Mouse (Mus musculus) T-helper 1 cell (primary cell): ENCODE measurements at regions not wholly inside any gene's neighbourhood (a gene's known extent, or its start where the extent isn't known, plus 50 kb on each side); places are given as distances from the start of the nearest gene placed in this dataset.

Experiments used
- in situ Hi-C: fragments of 300-600 bp; cut with MboI, MseI; formaldehyde crosslinking; loops from one replicate; pipeline ENCODE4 v1.15.1; 2025; ENCODE audit warnings: high pct_unique_total_duplicates

DNA sequence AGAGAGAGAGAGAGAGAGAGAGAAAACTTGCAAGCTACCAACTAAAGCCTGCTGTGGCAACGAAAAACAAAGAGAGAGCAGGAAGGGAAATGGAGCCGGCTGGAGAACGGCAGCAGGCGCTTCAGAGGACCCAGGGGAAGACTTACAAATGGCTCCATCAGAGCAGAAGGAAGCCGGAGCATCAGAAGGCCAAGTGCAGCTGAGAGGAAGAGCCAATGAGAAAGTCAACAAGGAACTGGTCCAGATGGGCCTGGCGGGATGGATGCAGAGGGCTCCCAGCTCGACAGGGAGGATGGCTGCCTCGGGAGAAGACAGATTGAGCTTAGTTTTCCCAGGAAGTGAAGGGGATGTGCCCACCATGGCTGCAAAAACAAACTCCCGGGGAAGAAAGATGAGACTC lies 127.2 kb upstream of the Mgmt start:
- in situ Hi-C loops = no loop called here

DNA sequence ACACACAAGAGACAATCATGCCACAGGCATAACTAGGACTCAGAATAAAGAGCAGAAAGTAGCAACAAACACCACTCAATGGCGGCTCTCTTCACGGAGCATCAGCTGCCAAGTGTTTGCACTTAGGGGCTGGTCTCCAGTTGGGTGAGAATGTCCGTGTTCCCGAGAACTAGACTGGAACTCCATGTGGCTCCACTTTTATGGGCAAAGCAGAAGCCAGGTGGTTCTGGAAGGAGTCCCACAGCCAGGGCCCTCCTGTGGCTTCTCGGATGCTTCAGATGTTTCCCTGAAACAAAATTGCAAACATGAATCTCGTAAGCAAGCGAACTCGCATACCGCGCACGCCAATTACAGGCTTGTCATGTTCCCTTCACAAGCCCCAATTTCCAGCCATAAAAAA lies 113.7 kb upstream of the Mgmt start:
- in situ Hi-C loops = no loop called here

DNA sequence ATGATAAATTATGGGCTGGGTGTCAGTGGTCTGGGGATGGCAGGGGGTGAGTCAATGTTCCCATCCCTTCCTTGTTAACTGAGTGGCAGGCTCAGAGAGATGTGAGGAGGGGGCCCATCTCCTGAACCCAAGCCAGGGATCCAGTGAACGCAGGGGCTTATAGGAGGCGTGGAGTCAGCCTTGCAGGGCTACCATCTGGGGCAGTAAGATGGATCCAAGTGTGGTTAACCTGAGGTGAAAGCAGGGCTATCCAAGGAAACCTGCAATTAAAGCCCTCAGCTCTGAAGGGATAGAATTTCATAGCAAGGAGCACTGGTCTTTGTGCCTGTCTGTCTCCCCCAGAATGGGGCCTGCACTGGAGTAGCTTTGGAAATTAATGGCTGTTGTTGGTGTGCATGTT lies 103.3 kb upstream of the Mgmt start:
- in situ Hi-C loops = no loop called here

DNA sequence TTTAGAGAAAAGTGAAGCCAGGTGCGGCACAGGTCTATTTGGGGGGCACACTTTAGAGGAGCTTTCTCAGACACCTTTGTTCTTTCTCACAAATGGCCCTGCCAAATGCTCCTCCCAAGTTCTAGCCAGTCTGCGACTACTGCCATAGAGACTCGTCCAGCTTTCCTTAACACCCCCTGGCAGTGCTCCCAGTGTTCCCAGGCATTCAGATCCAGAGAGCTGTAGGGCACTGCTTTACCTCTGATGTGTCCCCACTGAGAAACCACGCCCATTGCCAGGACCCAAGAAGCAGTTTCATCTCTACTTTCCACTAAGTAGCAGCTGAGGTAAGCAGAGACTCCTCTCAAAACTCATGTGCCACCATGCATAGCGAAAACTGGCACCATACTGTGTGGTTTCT lies 102.3 kb upstream of the Mgmt start:
- in situ Hi-C loops = no loop called here

DNA sequence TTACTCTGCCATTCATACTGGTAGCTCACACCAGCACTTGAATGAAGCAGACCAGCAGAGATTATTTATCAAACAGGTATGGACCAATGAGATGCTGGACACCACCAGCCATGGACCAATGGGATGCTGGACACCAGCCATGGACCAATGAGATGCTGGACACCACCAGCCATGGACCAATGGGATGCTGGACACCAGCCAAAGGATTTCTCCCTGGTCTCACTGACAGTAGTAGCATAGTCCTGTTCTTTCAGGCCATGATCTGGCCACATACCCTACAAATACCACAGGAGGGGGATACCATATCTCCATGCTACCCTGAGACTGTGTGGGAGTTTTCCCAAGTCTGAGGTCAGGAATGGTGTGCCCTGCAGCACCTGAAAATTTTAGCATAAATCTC lies 98.0 kb upstream of the Mgmt start:
- in situ Hi-C loops = no loop called here

DNA sequence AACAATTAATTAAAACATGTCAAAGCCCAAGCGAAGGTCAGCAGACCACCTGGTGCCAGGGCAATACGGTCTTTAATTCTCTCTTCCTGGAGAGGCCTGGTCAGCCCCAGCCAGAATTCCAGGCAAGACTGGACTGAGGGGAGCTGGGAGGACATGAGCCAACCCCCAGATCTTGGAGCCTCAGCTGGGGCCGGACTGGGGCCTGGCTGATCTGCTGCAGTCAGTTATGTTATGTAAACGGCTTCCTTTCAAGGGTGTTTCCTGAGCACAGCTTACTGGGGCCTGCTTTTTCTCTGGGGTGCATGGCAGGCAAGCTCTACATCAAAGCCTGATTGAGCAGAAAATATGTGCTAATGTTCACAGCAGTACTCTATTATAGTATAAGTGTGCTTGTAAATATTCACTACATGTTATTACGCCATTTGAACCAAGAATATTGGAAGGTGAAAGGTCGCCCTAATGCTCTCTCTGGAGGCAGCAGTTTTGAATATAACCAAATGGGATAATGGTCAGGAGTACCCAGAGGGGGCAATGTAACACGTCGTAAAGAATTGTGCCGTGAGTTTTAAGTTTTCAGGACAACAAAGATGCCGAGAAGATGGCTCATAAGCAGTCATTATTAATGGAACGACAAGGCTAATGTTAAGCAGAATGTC lies 96.5 kb upstream of the Mgmt start:
- in situ Hi-C loops = no loop called here

DNA sequence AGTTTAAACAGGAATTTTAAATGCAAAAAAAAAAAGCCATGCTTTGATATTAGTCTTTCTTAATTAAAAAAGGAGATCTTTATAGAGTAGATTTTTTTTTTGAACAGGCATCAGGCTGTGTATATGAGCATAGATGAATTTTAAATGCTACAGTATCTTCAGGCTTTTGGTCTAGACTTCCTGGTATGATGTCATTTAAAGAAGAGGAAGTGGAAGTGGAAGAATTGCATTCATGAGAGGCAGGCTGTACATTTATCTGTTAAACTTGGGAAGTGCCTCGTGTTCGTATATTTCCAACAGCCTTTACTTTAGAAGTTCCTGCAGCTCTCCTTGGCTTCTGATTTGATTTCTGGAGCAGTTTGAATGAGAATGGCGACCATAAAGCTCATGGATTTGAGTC lies 95.8 kb upstream of the Mgmt start:
- in situ Hi-C loops = no loop called here

DNA sequence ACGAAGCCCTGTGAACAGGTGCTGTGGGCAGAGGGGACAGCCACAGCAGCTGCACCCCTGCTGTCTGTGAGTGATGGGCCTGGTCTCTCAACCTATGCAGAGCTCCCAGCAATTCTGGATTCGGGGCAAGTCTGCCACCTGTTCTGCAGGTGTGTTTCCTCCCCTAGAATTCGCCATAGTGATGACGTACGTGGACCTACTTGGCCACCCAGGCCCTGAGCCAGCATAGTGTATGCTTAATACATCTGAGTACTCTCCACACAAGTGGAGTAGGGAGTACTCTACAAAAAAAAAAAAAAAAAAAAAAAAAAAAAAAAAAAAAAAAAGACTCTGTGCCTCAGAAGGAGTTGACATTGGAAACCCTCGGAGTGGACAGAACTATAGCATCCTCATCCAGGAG lies 87.3 kb upstream of the Mgmt start:
- in situ Hi-C loops = no loop called here

DNA sequence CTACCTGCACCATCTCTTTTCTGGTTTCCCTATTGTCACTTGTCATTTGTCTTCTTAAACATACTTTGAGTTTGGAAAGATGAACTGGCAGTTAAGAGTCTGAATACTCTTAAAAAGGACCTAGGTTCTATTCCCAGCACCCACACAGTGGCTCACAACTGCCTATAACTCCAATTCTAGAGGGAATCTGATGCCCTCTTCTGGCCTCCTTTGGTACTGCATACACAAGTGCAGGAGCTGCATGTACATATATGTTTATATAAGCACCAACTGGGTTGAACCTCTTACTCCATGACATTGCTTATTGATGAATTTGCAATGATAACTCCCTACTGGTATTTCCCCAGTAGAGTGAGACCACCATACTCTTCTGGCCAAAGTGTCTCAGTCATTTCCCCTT lies 86.4 kb upstream of the Mgmt start:
- in situ Hi-C loops = no loop called here

DNA sequence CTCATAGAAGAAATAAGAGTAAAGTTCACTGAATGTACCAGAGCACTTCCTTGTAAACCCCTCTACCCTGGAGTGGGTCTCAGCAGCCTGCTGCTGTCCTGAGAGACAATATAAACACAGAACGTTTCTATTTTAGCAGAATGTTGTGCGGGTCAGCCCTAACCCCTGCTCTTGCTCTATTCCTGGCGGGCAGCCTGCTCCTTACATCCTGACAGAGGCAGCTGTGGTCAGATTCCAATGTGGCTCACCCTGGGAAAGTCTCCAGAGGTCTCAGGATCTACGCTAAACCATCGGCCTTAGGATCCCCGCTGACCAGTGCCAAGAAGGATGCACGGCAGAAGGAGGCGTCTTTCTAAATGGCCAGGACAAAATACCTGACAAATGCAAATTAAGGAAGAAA lies 84.8 kb upstream of the Mgmt start:
- in situ Hi-C loops = no loop called here

DNA sequence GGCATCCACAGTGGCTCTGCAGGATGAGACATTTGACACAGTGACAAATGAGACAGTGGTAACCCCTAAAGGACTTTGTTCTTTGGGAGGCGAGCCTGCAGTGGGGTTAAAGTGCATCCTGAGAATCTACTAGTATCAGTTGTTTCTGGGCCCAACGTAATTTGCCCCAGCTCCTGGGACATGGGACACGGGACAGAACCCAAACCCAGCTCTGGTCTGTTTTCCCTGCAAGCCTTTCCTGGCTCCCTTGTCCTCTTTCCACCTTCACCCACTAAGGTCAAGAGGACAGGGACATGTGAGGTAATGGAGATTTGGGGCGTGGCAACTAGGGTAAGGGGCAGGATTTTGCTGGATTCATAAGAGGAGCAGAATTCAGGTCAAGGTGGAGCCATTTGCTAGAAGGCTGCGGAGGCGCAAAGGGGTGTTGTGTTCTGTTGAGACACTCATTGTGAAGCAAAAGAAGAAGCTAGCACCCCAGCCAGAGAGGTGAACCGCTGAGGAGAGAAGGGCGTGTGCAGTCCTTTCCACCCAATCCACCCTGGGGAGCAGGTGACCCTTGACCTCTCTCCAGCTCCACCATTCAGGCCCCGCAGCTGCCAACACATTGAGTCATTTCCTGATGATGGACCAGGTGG lies 80.6 kb upstream of the Mgmt start:
- in situ Hi-C loops = no loop called here

DNA sequence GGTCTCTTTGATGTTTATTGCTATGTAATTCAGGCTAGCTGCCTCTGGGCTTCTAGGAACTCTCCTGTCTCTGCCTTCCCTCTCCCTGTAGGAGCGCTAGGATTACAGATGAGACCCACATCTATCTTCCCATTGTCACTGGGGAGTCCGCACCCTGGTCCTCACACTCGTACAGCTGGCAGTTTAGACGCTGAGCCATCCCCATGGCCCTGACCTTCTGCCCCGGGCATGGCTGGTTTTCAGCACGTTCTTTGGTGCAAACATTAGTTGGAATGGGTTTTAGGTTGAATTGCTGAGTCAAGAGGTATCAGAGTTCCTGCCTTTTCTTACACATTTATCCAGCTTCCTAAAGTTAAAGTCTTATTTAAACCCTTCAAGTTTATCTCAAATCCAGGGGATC lies 79.7 kb upstream of the Mgmt start:
- in situ Hi-C loops = no loop called here

DNA sequence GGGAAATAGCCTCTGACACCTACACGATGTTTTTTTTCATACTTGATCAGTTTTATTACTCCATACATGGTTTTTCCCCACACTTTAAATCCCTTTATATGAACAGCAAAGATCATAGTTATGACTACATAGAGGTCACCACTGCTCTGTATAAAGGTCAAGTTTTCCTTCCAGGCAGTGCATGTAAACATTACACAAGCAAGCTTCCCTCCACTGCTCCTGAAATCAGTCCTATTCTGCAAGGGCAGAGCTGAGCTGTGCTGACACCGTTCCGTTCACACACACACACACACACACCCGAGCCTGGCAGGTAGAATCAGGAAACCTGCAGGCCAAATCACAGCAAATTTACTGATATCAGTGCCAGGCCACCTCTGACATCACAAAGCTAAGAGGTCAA lies 74.1 kb upstream of the Mgmt start:
- in situ Hi-C loops = no loop called here

DNA sequence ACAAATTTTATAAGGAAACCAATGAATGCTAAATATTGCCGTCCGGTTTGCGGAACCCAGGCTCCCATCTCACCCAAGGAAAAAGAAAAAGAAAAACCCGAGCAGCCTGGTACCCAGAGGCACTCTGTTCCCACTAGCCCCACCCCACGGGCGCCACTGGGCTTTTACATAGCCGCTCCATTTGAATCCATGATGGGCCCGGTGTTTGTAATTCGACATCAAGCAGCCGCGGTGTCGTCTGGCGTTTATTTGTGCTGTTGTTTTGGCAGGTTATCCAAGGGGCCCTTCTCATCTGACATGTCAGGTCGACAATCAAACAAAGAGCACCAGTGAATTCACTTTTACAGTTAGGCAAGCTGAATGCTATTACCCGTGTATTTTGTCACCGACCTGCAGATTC lies 68.8 kb upstream of the Mgmt start:
- in situ Hi-C loops = no loop called here

DNA sequence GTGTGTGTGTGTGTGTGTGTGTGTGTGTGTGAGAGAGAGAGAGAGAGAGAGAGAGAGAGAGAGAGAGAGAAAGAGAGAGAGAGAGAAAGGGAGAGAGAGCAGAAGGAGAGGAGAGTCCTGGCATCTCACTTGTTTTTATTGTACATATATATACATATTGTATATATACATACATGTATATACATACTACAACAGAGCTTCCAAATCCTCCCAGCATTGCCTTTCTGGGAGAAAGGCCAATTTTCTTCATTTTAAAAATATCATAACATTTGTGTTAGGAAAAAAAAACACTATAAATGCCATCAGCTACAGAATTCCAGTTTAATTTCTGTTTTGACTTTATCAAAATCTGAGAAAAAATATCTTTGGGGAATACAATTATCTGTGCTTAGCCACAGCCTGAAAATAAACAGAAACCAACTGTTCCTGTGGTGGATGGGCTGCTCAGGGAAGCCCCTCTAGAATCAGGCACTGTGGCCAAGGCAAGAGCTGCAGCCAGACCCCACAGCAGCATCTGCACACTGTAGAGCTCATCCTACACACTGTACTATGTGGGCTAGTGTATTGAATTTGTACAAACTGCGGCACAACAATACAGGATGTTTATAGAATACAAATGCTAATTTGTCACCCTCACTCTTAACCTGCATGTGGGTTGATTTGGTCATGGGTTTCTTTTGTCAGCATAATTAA lies 64.6 kb upstream of the Mgmt start:
- in situ Hi-C loops = no loop called here

DNA sequence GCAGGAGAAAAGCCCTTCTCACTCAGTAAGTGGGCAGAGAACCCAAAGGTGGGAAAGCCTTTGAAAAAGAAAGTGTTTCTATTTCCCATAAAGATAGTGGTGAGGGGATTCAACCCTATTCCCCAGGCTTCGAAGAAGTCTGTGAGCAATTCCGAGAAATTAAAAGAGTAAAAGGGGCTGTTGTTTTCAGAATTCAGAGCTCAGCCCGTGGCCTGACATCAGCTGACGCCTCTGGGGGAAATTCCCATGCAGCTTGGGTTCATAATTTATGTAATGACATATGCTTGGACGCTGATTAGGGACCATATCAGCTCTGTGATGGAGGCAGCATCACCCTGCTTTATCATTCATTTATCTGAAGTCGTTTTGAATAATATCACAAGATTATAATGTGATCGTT lies 62.0 kb upstream of the Mgmt start:
- in situ Hi-C loops = no loop called here

DNA sequence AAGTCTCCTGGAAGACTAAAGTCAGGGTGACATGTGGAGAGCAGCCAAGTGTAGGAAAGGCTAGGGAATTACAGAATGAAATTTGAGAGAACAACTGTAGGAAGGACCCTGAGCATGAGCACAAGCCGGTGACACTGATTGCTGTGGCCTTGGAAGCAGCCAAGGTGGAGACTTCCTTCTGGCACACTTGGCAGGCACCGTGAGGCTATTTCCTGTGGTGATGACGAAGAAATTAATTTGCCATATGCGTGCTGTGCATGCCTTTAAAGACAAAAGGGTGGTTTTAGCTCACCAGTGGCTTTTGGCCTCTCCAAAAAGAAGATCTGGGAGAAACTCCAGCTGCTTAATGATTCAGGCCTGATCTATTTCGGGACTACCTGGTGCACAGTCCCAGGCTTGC lies 55.4 kb upstream of the Mgmt start:
- in situ Hi-C loops = no loop called here

DNA sequence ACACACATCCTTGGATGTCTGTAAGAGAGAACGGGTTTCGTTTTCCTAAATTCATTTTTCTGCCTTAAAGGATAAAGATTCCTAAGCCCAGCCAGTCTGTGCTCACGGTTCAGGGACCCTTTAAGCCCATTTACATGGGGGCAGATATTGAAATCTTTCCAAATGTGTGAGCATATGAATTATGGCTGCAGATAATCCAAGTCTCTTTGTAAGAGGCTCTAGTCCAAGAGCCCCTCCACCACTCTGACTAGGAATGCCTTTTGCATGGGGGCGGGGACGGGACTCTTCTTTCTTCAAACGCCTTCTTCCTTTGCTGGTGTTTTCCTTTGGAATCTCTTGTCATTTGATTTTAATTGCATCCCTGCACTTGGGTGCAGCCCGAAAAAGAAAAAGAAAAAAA lies 54.2 kb upstream of the Mgmt start:
- in situ Hi-C loops = no loop called here

DNA sequence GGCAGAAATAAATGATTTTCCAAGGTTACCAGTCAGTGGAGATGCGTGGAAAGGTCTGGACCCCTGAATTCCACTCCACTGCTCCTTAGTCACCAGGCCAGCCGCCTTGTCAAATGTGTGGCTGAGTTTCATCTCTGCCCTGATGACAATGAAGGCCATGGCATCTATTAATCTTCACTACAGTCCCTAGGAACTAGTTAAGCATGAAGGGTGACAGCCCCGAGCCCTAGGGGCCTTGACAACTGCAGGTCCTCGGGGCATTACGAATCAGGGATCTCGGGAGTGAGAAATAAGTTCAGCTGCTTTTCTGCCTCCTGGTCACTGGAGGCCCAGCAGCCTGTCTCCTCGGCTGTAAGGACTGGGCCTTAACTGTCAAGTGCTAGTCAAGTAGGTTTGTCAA lies 51.7 kb upstream of the Mgmt start:
- in situ Hi-C loops = no loop called here

DNA sequence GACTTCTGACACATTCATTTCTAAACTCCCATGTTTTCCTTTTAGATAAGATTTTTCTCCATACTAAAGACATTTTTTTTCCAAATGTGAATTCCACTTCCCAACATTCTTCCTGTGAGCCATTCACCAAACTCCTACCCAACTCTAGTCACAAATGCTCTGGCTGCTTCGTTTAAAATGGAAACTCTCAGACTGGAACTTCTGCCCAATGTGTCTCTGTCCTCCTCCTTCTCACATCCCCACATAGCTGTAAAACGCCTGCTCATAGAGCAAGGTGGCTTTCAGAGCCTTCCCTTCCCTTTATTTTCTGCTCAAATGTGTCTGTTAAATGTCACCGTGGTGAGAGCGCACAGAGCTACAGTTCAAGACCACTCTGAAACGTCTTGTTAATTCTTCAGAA lies 50.1 kb upstream of the Mgmt start:
- in situ Hi-C loops = no loop called here
